Mouse (Mus musculus): ENCODE data around the gene Foxn3. TPM values are rescaled to one million over a fixed set of nuclear protein-coding genes. Genes with fewer than 3 reads are reported as not detected.
A peak's percentile ranks its signal among the peaks of the same experiment; 100 is the strongest.

The Foxn3 gene
- polyA plus RNA-seq, 1 experiment from 2014 or later = 68.8 TPM

DNA sequence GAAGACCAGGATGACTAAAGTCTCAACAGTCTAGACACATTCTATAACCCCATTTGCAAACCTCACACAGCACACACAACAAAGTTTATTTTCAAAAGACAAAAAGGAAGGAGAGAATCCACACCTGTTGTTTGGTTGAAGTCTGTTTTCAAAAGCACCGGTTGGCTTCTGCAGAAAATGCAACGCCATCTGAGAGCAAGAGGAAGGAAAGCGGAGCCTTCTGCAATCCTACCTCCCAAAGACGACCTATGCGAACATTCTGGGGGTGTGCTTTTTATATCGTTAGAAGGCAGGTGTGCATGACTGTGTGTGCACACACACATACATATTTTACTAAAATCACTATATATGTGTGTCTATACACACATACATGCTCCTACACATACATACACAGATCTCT lies 397.3 kb downstream of the Foxn3 start:
- Histone ChIP-seq H3K4me1 (no peaks in the 10 kb centered on the region), H3K36me3 (no peaks in the 10 kb centered on the region), H3K9me3 (replicated peaks) (no peaks in the 10 kb centered on the region), H3K27ac (no peak overlapping the region), H3K4me3 (no peak overlapping the region), H3K27me3 (ENCODE audit: low read depth, poor library complexity, severe bottlenecking) (no peaks in the 10 kb centered on the region)
- WGBS = 93% methylated on average over 6 of the region's 6 CpGs
- no peak for DNase-seq (ENCODE audit: low spot score)

GRCm38 (mm10) chr12:99163342-99163682 lies 400.1 kb downstream of the Foxn3 start:
- 87% methylated on average over 9 of the region's 9 CpGs for WGBS

GRCm38 (mm10) chr12:99162639-99163341 lies 400.6 kb downstream of the Foxn3 start:
- DNase-seq (ENCODE audit: low spot score) = no peak
- 87% methylated on average over 12 of the region's 12 CpGs for WGBS
- no peak overlapping the region for H3K27ac ChIP-seq
- no peak overlapping the region for H3K4me3 ChIP-seq
- H3K27me3 ChIP-seq (ENCODE audit: low read depth, poor library complexity, severe bottlenecking) = no peaks in the 10 kb centered on the region
- no peaks in the 10 kb centered on the region; the same call in 1 of the 2 replicates for H3K9me3 ChIP-seq (replicated peaks)
- H3K4me1 ChIP-seq = no peaks in the 10 kb centered on the region
- H3K36me3 ChIP-seq = no peaks in the 10 kb centered on the region

More at GRCm38 (mm10) chr12:99163342-99163682, 400.1 kb downstream of the Foxn3 start:
- DNase-seq (ENCODE audit: low spot score) = no peak
- no peaks in the 10 kb centered on the region for H3K27me3 ChIP-seq (ENCODE audit: low read depth, poor library complexity, severe bottlenecking)
- no peaks in the 10 kb centered on the region for H3K9me3 ChIP-seq (replicated peaks)
- no peak overlapping the region for H3K4me3 ChIP-seq
- no peak overlapping the region for H3K27ac ChIP-seq
- no peaks in the 10 kb centered on the region for H3K36me3 ChIP-seq
- no peaks in the 10 kb centered on the region for H3K4me1 ChIP-seq

DNA sequence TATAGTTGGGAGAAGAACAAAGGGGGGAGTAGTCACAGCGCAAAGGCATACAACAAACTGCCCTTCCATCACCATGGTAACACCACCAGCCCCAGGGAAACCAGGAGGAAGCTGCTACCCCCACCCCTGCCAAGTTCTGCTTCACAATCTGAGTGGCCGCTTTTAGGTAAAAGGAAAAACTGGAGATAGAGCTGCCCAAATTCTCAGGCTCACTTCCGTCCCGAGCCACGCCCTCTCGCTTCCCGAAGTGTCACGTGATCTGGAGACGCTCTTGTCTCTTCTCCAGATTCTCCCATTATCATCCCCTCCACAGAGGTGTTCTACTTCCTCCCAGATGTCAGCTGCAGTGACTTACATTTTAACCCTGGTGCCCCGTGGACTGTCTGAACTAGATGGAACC lies 401.2 kb downstream of the Foxn3 start:
- Histone ChIP-seq H3K36me3 (no peaks in the 10 kb centered on the region), H3K27ac (no peak overlapping the region), H3K4me3 (no peak overlapping the region), H3K9me3 (replicated peaks) (no peaks in the 10 kb centered on the region; the same call in 1 of the 2 replicates), H3K27me3 (ENCODE audit: low read depth, poor library complexity, severe bottlenecking) (no peaks in the 10 kb centered on the region), H3K4me1 (no peaks in the 10 kb centered on the region)
- no peak for DNase-seq (ENCODE audit: low spot score)
- WGBS = 80% methylated on average over 10 of the region's 10 CpGs

GRCm38 (mm10) chr12:99160061-99160460 lies 403.3 kb downstream of the Foxn3 start:
- no peaks in the 10 kb centered on the region for H3K27me3 ChIP-seq (ENCODE audit: low read depth, poor library complexity, severe bottlenecking)
- H3K27ac ChIP-seq = no peak overlapping the region
- no peaks in the 10 kb centered on the region for H3K4me1 ChIP-seq
- WGBS = 90% methylated on average over 8 of the region's 8 CpGs
- H3K4me3 ChIP-seq = no peak overlapping the region
- H3K9me3 ChIP-seq (replicated peaks) = no peaks in the 10 kb centered on the region; the same call in 1 of the 2 replicates
- H3K36me3 ChIP-seq = no peaks in the 10 kb centered on the region
- no peak for DNase-seq (ENCODE audit: low spot score)

DNA sequence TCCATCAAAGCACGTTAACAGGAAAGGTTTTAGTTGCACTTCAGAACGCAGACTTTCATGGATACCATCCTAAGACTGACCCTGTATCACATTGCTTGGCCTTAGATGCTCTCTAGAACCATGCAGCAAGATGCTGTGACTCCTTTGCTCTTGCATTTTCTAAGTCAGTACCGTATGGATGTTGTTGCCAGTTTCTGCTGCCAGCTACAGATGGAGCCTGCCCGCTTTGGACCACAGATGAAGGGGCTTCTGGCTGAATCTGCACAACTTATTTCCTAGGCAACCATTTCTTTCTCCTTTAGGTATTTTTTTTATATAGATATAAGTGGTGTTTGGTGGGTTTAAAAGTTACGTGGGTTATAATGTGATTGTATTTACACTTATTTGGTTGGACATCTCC lies 407.5 kb downstream of the Foxn3 start:
- no peak for DNase-seq (ENCODE audit: low spot score)
- Histone ChIP-seq H3K27me3 (ENCODE audit: low read depth, poor library complexity, severe bottlenecking) (no peaks in the 10 kb centered on the region), H3K36me3 (no peaks in the 10 kb centered on the region), H3K27ac (no peak overlapping the region), H3K4me1 (peaks cover 14% of the 10 kb centered on the region), H3K9me3 (replicated peaks) (no peaks in the 10 kb centered on the region; the same call in 1 of the 2 replicates), H3K4me3 (no peak overlapping the region)
- 91% methylated on average over 5 of the region's 5 CpGs for WGBS

- no peaks in the 10 kb centered on the region; the same call in 1 of the 2 replicates for H3K9me3 ChIP-seq (replicated peaks)
- H3K36me3 ChIP-seq = no peaks in the 10 kb centered on the region
- no peaks in the 10 kb centered on the region for H3K27me3 ChIP-seq (ENCODE audit: low read depth, poor library complexity, severe bottlenecking)
- no peak overlapping the region for H3K4me3 ChIP-seq
- 89% methylated on average over 7 of the region's 7 CpGs for WGBS
- no peak overlapping the region for H3K27ac ChIP-seq
- DNase-seq (ENCODE audit: low spot score) = no peak
- peaks cover 14% of the 10 kb centered on the region for H3K4me1 ChIP-seq
Observed at GRCm38 (mm10) chr12:99154230-99154629, 409.2 kb downstream of the Foxn3 start.

DNA sequence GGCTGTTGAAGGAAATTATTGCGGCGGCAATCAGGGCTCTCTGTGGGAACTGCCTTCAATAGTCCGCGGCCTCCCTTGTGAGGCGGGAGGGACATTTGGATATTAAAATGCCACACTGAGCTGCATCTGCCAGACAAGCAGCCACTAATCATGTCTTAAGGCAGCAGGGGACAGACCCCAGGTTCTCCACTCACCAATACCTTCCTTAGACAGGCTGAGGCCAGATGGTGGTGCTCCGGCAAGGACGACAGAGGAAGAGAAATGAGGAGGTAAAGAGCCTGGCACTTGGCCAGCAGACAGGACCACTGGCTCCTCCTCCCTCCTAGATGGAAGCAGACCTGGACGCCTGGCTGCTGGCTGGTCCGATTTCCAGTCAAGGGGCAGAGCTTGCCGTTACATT lies 409.7 kb downstream of the Foxn3 start:
- 61% methylated on average over 10 of the region's 10 CpGs for WGBS
- peak; percentile 49 for DNase-seq (ENCODE audit: low spot score)
- no peak overlapping the region for H3K4me3 ChIP-seq

GRCm38 (mm10) chr12:99150126-99150525 lies 413.3 kb downstream of the Foxn3 start:
- Histone ChIP-seq H3K4me3 (no peak overlapping the region), H3K27ac (no peak overlapping the region), H3K4me1 (peaks cover 14% of the 10 kb centered on the region), H3K9me3 (replicated peaks) (no peaks in the 10 kb centered on the region), H3K36me3 (no peaks in the 10 kb centered on the region), H3K27me3 (ENCODE audit: low read depth, poor library complexity, severe bottlenecking) (no peaks in the 10 kb centered on the region)
- 51% methylated on average over 4 of the region's 4 CpGs for WGBS
- DNase-seq (ENCODE audit: low spot score) = peak; percentile 60

More for the DNA sequence above, 409.7 kb downstream of the Foxn3 start:
- no peaks in the 10 kb centered on the region for H3K36me3 ChIP-seq
- H3K9me3 ChIP-seq (replicated peaks) = no peaks in the 10 kb centered on the region; the same call in 1 of the 2 replicates
- H3K27me3 ChIP-seq (ENCODE audit: low read depth, poor library complexity, severe bottlenecking) = no peaks in the 10 kb centered on the region
- no peak overlapping the region; the same call in 1 of the 2 replicates for H3K27ac ChIP-seq
- peaks cover 14% of the 10 kb centered on the region for H3K4me1 ChIP-seq

DNA sequence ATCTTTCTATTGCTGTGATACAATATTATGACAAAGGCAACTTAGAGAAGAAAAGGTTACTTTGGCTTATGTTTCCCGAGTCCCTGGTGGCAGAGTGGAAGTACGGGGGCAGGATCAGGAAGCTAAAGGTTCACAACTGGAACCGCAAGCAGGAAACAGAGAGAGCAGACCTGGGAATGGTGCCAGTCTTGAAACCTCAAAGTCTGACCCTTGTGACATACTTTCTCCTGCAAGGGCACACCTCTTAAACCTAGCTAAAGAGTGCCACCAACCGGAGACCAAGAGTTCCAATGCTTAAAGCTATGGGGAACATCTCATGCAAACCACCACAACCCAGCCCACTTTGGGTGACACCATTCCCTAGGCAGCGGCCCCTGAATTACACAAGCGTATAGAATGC lies 414.2 kb downstream of the Foxn3 start:
- DNase-seq (ENCODE audit: low spot score) = no peak
- Histone ChIP-seq H3K9me3 (replicated peaks) (no peaks in the 10 kb centered on the region), H3K4me3 (no peak overlapping the region), H3K27ac (no peak overlapping the region), H3K36me3 (no peaks in the 10 kb centered on the region), H3K27me3 (ENCODE audit: low read depth, poor library complexity, severe bottlenecking) (no peaks in the 10 kb centered on the region), H3K4me1 (peaks cover 10% of the 10 kb centered on the region)
- 93% methylated on average over 6 of the region's 6 CpGs for WGBS

All from limb, embryonic 10.5 days (tissue).